Mouse (Mus musculus): ENCODE measurements around the gene Ly6c2. TPM values are rescaled to one million over a fixed set of nuclear protein-coding genes. Genes with fewer than 3 reads are reported as not detected.
A peak's percentile ranks its signal among the peaks of the same experiment; 100 is the strongest.
"Not testable (repeated sequence)": the region's sequence is repeated elsewhere in the genome, so short reads cannot be mapped to it uniquely, and the experiment has no call there.

The Ly6c2 gene
- 0.38 TPM in 1 of 2 replicates, not detected in the other for total RNA-seq (2014; rRNA removed)
- polyA plus RNA-seq (2015; fragmentation: Nextera tagmentation; extraction: Ambion mirVana) = 0.40 and 0.62 TPM in 2 replicates

GRCm38 (mm10) chr15:75111861-75112630 is at the start of gene Ly6c2:
Ly6c2 (minus strand) TSS chr15:75111970.
- H3K27me3 ChIP-seq (ENCODE audit: insufficient read depth, low read length); ATAC-seq; H3K4me3 ChIP-seq (ENCODE audit: low read depth, low read length): not testable (repeated sequence)

GRCm38 (mm10) chr15:75157646-75158045 is 45.9 kb upstream of the Ly6c2 start:
- H3K27me3 ChIP-seq (ENCODE audit: insufficient read depth, low read length) = no peaks in the 10 kb centered on the region
- no peaks in the 10 kb centered on the region for H3K9me3 ChIP-seq (ENCODE audit: low read length)
- DNase-seq (no peak), ATAC-seq (no peak)
- H3K27ac ChIP-seq (ENCODE audit: low read depth, low read length) = no peak overlapping the region
- no peak for TF ChIP-seq CTCF (IDR thresholded peaks at IDR 0.05; ENCODE audit: low read depth)
- H3K4me3 ChIP-seq (ENCODE audit: low read depth, low read length) = no peak overlapping the region
- 41% methylated on average over 1 of the region's 1 CpGs for whole genome bisulfite sequencing
- no peak overlapping the region for H3K4me2 ChIP-seq (ENCODE audit: low read depth)
- no peak overlapping the region for H3K9ac ChIP-seq
- H3K4me1 ChIP-seq (ENCODE audit: insufficient read depth) = no peaks in the 10 kb centered on the region
- H3K36me3 ChIP-seq (ENCODE audit: insufficient read depth) = no peaks in the 10 kb centered on the region

More at GRCm38 (mm10) chr15:75111861-75112630, at the start of gene Ly6c2:
- H3K36me3 ChIP-seq (ENCODE audit: insufficient read depth); H3K4me2 ChIP-seq (ENCODE audit: low read depth); H3K4me1 ChIP-seq (ENCODE audit: insufficient read depth); H3K9me3 ChIP-seq (ENCODE audit: low read length); H3K9ac ChIP-seq; H3K27ac ChIP-seq (ENCODE audit: low read depth, low read length); DNase-seq: not testable (repeated sequence)
- WGBS = 80% methylated on average over 1 of the region's 1 CpGs

GRCm38 (mm10) chr15:75154940-75155339 is 43.2 kb upstream of the Ly6c2 start, which contains the start of gene Ly6g:
Ly6g (plus strand) TSS chr15:75155240.
- no peak for TF ChIP-seq CTCF (IDR thresholded peaks at IDR 0.05; ENCODE audit: low read depth)
- Histone ChIP-seq H3K4me2 (ENCODE audit: low read depth) (no peak within 1 kb of the TSS), H3K4me1 (ENCODE audit: insufficient read depth) (no peaks in the 10 kb centered on the region), H3K27ac (ENCODE audit: low read depth, low read length) (no peak within 1 kb of the TSS), H3K36me3 (ENCODE audit: insufficient read depth) (no peaks in the 10 kb centered on the region), H3K27me3 (ENCODE audit: insufficient read depth, low read length) (no peaks in the 10 kb centered on the region), H3K9me3 (ENCODE audit: low read length) (no peaks in the 10 kb centered on the region), H3K4me3 (ENCODE audit: low read depth, low read length) (no peak within 1 kb of the TSS), H3K9ac (no peak within 1 kb of the TSS)
- DNase-seq (no peak), ATAC-seq (no peak)
- WGBS = 90% methylated on average over 1 of the region's 1 CpGs

DNA sequence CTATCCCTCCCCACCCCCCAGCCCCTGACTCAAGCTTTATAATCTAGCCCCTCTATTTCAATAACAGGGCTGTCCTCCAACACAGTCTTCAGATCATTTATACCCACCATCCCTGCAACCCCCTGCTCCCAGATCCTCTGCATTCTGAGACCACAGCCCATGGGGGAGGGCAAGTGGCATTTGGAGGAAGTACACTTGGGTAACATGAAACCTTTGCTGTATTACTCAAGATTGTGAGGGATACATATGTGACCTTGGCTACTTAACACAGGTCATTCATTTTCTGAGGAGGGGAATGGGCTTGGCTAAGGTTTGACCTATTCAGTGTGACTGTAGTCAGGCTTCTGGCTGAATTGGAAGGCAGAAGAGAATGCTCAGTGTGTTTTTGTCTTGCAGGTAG is 41.3 kb upstream of the Ly6c2 start:
- ATAC-seq = no peak
- DNase-seq = no peak
- Histone ChIP-seq H3K4me2 (ENCODE audit: low read depth) (no peak overlapping the region), H3K9me3 (ENCODE audit: low read length) (no peaks in the 10 kb centered on the region), H3K9ac (no peak overlapping the region), H3K27ac (ENCODE audit: low read depth, low read length) (no peak overlapping the region), H3K4me3 (ENCODE audit: low read depth, low read length) (no peak overlapping the region), H3K36me3 (ENCODE audit: insufficient read depth) (no peaks in the 10 kb centered on the region), H3K27me3 (ENCODE audit: insufficient read depth, low read length) (no peaks in the 10 kb centered on the region), H3K4me1 (ENCODE audit: insufficient read depth) (no peaks in the 10 kb centered on the region)
- TF ChIP-seq CTCF (IDR thresholded peaks at IDR 0.05; ENCODE audit: low read depth) = no peak

- Histone ChIP-seq H3K36me3 (ENCODE audit: insufficient read depth) (no peaks in the 10 kb centered on the region), H3K27ac (ENCODE audit: low read depth, low read length) (no peak overlapping the region), H3K9me3 (ENCODE audit: low read length) (no peaks in the 10 kb centered on the region), H3K4me1 (ENCODE audit: insufficient read depth) (no peaks in the 10 kb centered on the region), H3K27me3 (ENCODE audit: insufficient read depth, low read length) (no peaks in the 10 kb centered on the region), H3K4me3 (ENCODE audit: low read depth, low read length) (no peak overlapping the region), H3K4me2 (ENCODE audit: low read depth) (no peak overlapping the region), H3K9ac (no peak overlapping the region)
- 66% methylated on average over 3 of the region's 3 CpGs for WGBS
- TF ChIP-seq CTCF (IDR thresholded peaks at IDR 0.05; ENCODE audit: low read depth) = peak; percentile 49
- no peak for ATAC-seq
- no peak for DNase-seq
Observed at GRCm38 (mm10) chr15:75143735-75144134, 32.0 kb upstream of the Ly6c2 start.

- not testable (repeated sequence) for H3K36me3 ChIP-seq (ENCODE audit: insufficient read depth); H3K9me3 ChIP-seq (ENCODE audit: low read length); H3K4me1 ChIP-seq (ENCODE audit: insufficient read depth); H3K9ac ChIP-seq; H3K4me2 ChIP-seq (ENCODE audit: low read depth); H3K27me3 ChIP-seq (ENCODE audit: insufficient read depth, low read length); ATAC-seq; DNase-seq; H3K27ac ChIP-seq (ENCODE audit: low read depth, low read length); H3K4me3 ChIP-seq (ENCODE audit: low read depth, low read length)
- 42% methylated on average over 6 of the region's 6 CpGs for WGBS
- peak; percentile 49 for TF ChIP-seq CTCF (IDR thresholded peaks at IDR 0.05; ENCODE audit: low read depth)
Observed at GRCm38 (mm10) chr15:75141812-75142360, 30.1 kb upstream of the Ly6c2 start.

- not testable (repeated sequence) for DNase-seq; ATAC-seq; H3K9me3 ChIP-seq (ENCODE audit: low read length); H3K4me2 ChIP-seq (ENCODE audit: low read depth); H3K36me3 ChIP-seq (ENCODE audit: insufficient read depth); H3K9ac ChIP-seq; H3K4me1 ChIP-seq (ENCODE audit: insufficient read depth); H3K27me3 ChIP-seq (ENCODE audit: insufficient read depth, low read length); H3K27ac ChIP-seq (ENCODE audit: low read depth, low read length); H3K4me3 ChIP-seq (ENCODE audit: low read depth, low read length)
- 71% methylated on average over 3 of the region's 3 CpGs for WGBS
Observed at GRCm38 (mm10) chr15:75137739-75138138, 26.0 kb upstream of the Ly6c2 start.

- not testable (repeated sequence) for ATAC-seq; H3K9ac ChIP-seq; H3K4me3 ChIP-seq (ENCODE audit: low read depth, low read length); H3K9me3 ChIP-seq (ENCODE audit: low read length); H3K4me1 ChIP-seq (ENCODE audit: insufficient read depth); H3K4me2 ChIP-seq (ENCODE audit: low read depth); DNase-seq; H3K27me3 ChIP-seq (ENCODE audit: insufficient read depth, low read length); H3K36me3 ChIP-seq (ENCODE audit: insufficient read depth); H3K27ac ChIP-seq (ENCODE audit: low read depth, low read length)
- 91% methylated on average over 2 of the region's 2 CpGs for WGBS
Observed at GRCm38 (mm10) chr15:75135090-75135783, 23.5 kb upstream of the Ly6c2 start.

DNA sequence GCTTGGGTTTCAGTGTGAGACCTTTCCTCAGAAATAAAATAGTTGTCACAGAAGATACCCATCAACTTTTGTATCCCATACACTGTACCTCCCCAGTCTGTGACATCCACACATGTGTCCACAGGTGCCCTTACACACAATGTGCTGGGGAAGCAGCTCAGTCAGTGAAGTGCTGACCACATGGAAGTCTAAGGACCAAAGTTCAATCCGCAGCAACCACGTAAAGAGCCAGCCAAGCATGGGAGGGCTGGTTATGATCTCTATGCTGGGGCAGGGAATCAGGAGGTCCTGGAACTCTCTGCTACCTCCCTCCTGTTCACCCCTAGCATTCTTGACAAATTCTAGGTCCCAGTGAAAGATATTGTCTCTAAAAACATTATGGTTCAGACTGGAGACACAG is 20.6 kb upstream of the Ly6c2 start:
- H3K9me3 ChIP-seq (ENCODE audit: low read length); H3K9ac ChIP-seq; H3K27ac ChIP-seq (ENCODE audit: low read depth, low read length); H3K27me3 ChIP-seq (ENCODE audit: insufficient read depth, low read length); H3K4me1 ChIP-seq (ENCODE audit: insufficient read depth); H3K4me2 ChIP-seq (ENCODE audit: low read depth); DNase-seq; H3K36me3 ChIP-seq (ENCODE audit: insufficient read depth); ATAC-seq; H3K4me3 ChIP-seq (ENCODE audit: low read depth, low read length): not testable (repeated sequence)
- WGBS = 88% methylated on average over 2 of the region's 2 CpGs

All from forebrain, postnatal 0 days (tissue).